Mouse (Mus musculus) heart, embryonic 15.5 days (tissue): ENCODE measurements at regions not wholly inside any gene's neighbourhood (a gene's known extent, or its start where the extent isn't known, plus 50 kb on each side); places are given as distances from the start of the nearest gene placed in this dataset.
"Not testable (repeated sequence)": the region's sequence is repeated elsewhere in the genome, so short reads cannot be mapped to it uniquely, and the experiment has no call there.

Source experiments
- ATAC-seq: fragments of 200-750 bp; cut with Nextera tagmentation; replicated peaks from 2 replicates; pipeline ENCODE4 v1.8.0; 2017; ENCODE audit warnings: low read depth, moderate TSS enrichment; ENCODE audit not compliant: insufficient number of reproducible peaks, insufficient read depth, low FRiP score
- H3K27ac ChIP-seq: fragments of 300-500 bp; sonication (generic); 2 replicates; pipeline ENCODE4 v1.5.1; 2015; ENCODE audit warnings: mild to moderate bottlenecking, inconsistent platforms
- H3K27me3 ChIP-seq: fragments of 300-500 bp; sonication (generic); 2 replicates; pipeline ENCODE4 v1.6.1; 2015; ENCODE audit warnings: inconsistent platforms
- H3K36me3 ChIP-seq: fragments of 300-500 bp; sonication (generic); 2 replicates; pipeline ENCODE4 v1.6.1; 2015; ENCODE audit warnings: mild to moderate bottlenecking, inconsistent platforms
- H3K4me1 ChIP-seq: fragments of 300-500 bp; sonication (generic); replicated peaks from 2 replicates; pipeline ENCODE4 v1.6.1; 2015; ENCODE audit warnings: inconsistent platforms
- H3K4me2 ChIP-seq: fragments of 300-500 bp; sonication (generic); 2 replicates; pipeline ENCODE4 v1.6.1; 2015; ENCODE audit warnings: inconsistent platforms, mild to moderate bottlenecking, moderate library complexity
- H3K4me3 ChIP-seq: fragments of 300-500 bp; sonication (generic); 2 replicates; pipeline ENCODE4 v1.5.1; 2015; ENCODE audit warnings: mild to moderate bottlenecking, inconsistent platforms
- H3K9ac ChIP-seq: fragments of 300-500 bp; sonication (generic); 2 replicates; pipeline ENCODE4 v1.6.1; 2015; ENCODE audit warnings: mild to moderate bottlenecking, inconsistent platforms
- H3K9me3 ChIP-seq: fragments of 300-500 bp; sonication (generic); replicated peaks from 2 replicates; pipeline ENCODE4 v1.6.1; 2016; ENCODE audit warnings: inconsistent platforms
- WGBS: fragments of 180-500 bp; shearing (Covaris S2); methylation state at CpG from one replicate; pipeline ENCODE4 v1.1.7; 2015; ENCODE audit warnings: mixed read lengths; 5-methylcytosine and 5-hydroxymethylcytosine counted together

DNA sequence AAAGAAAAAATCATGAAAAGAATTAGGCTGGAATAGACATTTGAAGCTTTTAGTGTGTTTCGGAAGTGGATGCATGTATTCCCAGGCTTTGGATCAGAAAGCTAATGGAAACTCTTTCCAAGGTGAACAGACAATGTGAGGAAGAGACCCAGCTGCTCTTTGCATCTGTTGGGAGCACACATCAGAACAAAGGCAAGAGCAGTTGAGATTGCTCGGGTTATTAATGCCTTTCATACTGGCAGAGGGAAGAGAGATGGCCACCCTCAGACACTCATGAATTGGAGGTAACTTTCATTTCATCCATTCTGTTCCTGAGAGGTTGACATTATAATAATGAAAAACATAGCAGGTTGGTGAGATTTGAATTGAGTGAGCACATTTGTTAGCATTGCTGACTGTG is 987.2 kb downstream of the Car8 start:
- Histone ChIP-seq H3K4me3 (no peak overlapping the region), H3K36me3 (no peaks in the 10 kb centered on the region), H3K9me3 (no peaks in the 10 kb centered on the region), H3K9ac (no peak overlapping the region), H3K27me3 (no peaks in the 10 kb centered on the region), H3K4me2 (no peak overlapping the region), H3K4me1 (no peaks in the 10 kb centered on the region), H3K27ac (no peak overlapping the region)
- ATAC-seq = no peak
- WGBS = 84% methylated on average over 2 of the region's 2 CpGs

DNA sequence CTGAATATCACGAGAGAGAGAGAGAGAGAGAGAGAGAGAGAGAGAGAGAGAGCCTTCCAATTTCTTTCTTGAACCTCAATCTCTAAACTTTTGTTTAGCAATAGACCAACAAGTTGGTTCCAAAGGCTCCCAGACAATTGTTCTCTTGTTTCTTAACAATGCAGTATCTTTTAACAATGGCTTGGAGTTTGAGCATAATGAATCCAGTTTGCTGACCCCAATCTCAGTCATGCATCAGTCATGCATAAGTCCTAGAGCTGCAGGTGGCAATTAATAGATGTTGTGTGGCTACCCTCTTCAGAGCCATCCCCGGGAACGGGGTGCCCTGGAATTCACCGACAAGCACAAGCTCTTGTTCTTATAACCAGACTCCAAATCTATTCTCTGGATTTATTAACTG is 991.0 kb downstream of the Car8 start:
- H3K27me3 ChIP-seq = no peaks in the 10 kb centered on the region
- no peak overlapping the region for H3K4me2 ChIP-seq
- WGBS = 74% methylated on average over 4 of the region's 4 CpGs
- ATAC-seq = no peak
- H3K9ac ChIP-seq = no peak overlapping the region
- no peaks in the 10 kb centered on the region for H3K9me3 ChIP-seq
- H3K4me1 ChIP-seq = no peaks in the 10 kb centered on the region
- H3K27ac ChIP-seq = no peak overlapping the region
- no peaks in the 10 kb centered on the region for H3K36me3 ChIP-seq
- H3K4me3 ChIP-seq = no peak overlapping the region

DNA sequence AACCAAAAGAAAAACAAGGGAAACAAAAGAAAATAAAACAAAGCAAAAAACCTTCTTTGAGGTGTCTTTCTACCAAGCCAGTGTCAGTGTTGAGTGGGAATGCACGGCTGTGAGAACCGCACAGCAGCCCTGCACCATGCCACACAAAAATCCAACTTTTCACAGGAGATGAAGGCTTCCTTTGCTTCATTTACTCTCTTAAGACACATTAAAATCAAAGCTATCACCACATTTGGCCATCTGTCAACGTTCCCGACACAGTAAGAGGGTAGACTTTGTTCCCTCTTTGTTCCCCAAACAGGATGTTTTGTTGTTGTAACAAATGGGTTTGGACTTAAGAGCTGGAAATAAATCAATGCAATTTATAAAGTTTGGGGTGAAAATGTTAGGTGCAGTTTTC is 991.6 kb downstream of the Car8 start:
- H3K4me1 ChIP-seq = no peaks in the 10 kb centered on the region
- no peaks in the 10 kb centered on the region for H3K27me3 ChIP-seq
- H3K9me3 ChIP-seq = no peaks in the 10 kb centered on the region
- no peak overlapping the region for H3K4me3 ChIP-seq
- no peaks in the 10 kb centered on the region for H3K36me3 ChIP-seq
- no peak overlapping the region for H3K27ac ChIP-seq
- no peak for ATAC-seq
- WGBS = 68% methylated on average over 4 of the region's 4 CpGs
- H3K4me2 ChIP-seq = no peak overlapping the region
- no peak overlapping the region for H3K9ac ChIP-seq

GRCm38 (mm10) chr4:7246828-7247227 is 992.0 kb downstream of the Car8 start:
- H3K9me3 ChIP-seq = no peaks in the 10 kb centered on the region
- 79% methylated on average over 4 of the region's 4 CpGs for WGBS
- no peak overlapping the region for H3K27ac ChIP-seq
- ATAC-seq = no peak
- no peak overlapping the region for H3K9ac ChIP-seq
- H3K4me1 ChIP-seq = no peaks in the 10 kb centered on the region
- no peak overlapping the region for H3K4me2 ChIP-seq
- no peak overlapping the region for H3K4me3 ChIP-seq
- no peaks in the 10 kb centered on the region for H3K27me3 ChIP-seq
- H3K36me3 ChIP-seq = no peaks in the 10 kb centered on the region

GRCm38 (mm10) chr4:7245653-7246052 is 993.2 kb downstream of the Car8 start:
- no peak overlapping the region for H3K27ac ChIP-seq
- whole genome bisulfite sequencing = 80% methylated on average over 2 of the region's 2 CpGs
- no peaks in the 10 kb centered on the region for H3K9me3 ChIP-seq
- no peak overlapping the region for H3K4me2 ChIP-seq
- no peak overlapping the region for H3K4me3 ChIP-seq
- H3K36me3 ChIP-seq = no peaks in the 10 kb centered on the region
- H3K27me3 ChIP-seq = no peaks in the 10 kb centered on the region
- no peak for ATAC-seq
- H3K4me1 ChIP-seq = no peaks in the 10 kb centered on the region
- no peak overlapping the region for H3K9ac ChIP-seq

DNA sequence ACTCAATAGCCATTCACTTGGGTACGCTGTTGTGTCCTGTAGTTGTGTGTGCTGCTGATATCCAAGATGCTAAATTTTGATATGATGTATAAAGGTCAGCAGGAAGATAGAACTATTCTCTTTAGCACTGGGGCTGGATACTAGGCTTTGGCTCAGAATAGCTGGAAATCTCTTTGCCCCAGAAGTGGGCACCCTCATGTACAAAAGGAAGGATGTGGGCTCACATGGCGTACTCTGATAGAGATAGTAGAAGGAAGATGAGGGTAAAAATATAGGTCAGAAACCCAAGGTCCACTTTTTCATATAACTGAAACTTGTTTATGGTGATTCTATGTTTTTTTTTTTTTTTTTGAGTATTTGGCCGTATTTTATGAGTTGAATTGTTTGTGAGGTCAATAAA is 1001.0 kb downstream of the Car8 start:
- WGBS = 77% methylated on average over 3 of the region's 3 CpGs
- no peak overlapping the region for H3K4me3 ChIP-seq
- H3K36me3 ChIP-seq = no peaks in the 10 kb centered on the region
- H3K27ac ChIP-seq = no peak overlapping the region
- H3K4me1 ChIP-seq = no peaks in the 10 kb centered on the region
- H3K9ac ChIP-seq = no peak overlapping the region
- no peaks in the 10 kb centered on the region for H3K9me3 ChIP-seq
- H3K4me2 ChIP-seq = no peak overlapping the region
- ATAC-seq = no peak
- H3K27me3 ChIP-seq = no peaks in the 10 kb centered on the region

DNA sequence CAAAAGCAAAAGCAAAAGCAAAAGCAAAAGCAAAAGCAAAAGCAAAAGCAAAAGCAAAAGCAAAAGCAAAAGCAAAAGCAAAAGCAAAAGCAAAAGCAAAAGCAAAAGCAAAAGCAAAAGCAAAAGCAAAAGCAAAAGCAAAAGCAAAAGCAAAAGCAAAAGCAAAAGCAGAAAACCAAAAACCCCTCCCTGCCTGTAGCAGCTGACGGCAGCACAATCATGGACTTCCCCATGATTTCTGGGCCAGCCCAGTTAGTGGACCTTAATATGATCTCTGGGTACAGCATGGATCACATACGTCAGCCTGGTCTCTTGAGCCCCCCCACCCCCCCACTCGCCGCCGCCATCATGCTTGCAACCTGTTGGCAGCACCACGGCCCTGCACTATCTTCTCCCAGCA is 1004.3 kb downstream of the Car8 start:
- not testable (repeated sequence) for ATAC-seq, H3K9me3 ChIP-seq, H3K27ac ChIP-seq, H3K4me2 ChIP-seq, H3K4me1 ChIP-seq, H3K36me3 ChIP-seq, H3K4me3 ChIP-seq, H3K27me3 ChIP-seq, H3K9ac ChIP-seq
- 91% methylated on average over 6 of the region's 6 CpGs for WGBS

GRCm38 (mm10) chr4:7228980-7229379 is 1009.9 kb downstream of the Car8 start:
- ATAC-seq = no peak
- Histone ChIP-seq H3K27me3 (no peaks in the 10 kb centered on the region), H3K9me3 (no peaks in the 10 kb centered on the region), H3K36me3 (no peaks in the 10 kb centered on the region), H3K9ac (no peak overlapping the region), H3K4me3 (no peak overlapping the region), H3K4me2 (no peak overlapping the region), H3K27ac (no peak overlapping the region), H3K4me1 (no peaks in the 10 kb centered on the region)
- WGBS = 67% methylated on average over 2 of the region's 2 CpGs

GRCm38 (mm10) chr4:7222922-7223321 is 1015.9 kb downstream of the Car8 start:
- no peak overlapping the region for H3K4me3 ChIP-seq
- 89% methylated on average over 3 of the region's 3 CpGs for WGBS
- no peak overlapping the region for H3K9ac ChIP-seq
- H3K4me2 ChIP-seq = no peak overlapping the region
- no peaks in the 10 kb centered on the region for H3K27me3 ChIP-seq
- H3K9me3 ChIP-seq = no peaks in the 10 kb centered on the region
- H3K4me1 ChIP-seq = no peaks in the 10 kb centered on the region
- H3K36me3 ChIP-seq = no peaks in the 10 kb centered on the region
- no peak for ATAC-seq
- H3K27ac ChIP-seq = no peak overlapping the region

- ATAC-seq = no peak
- H3K9me3 ChIP-seq = no peaks in the 10 kb centered on the region
- H3K4me1 ChIP-seq = no peaks in the 10 kb centered on the region
- no peak overlapping the region for H3K4me2 ChIP-seq
- no peaks in the 10 kb centered on the region for H3K27me3 ChIP-seq
- H3K4me3 ChIP-seq = no peak overlapping the region
- H3K27ac ChIP-seq = no peak overlapping the region
- H3K9ac ChIP-seq = no peak overlapping the region
- H3K36me3 ChIP-seq = no peaks in the 10 kb centered on the region
Measured at GRCm38 (mm10) chr4:7220426-7220825, 1018.4 kb downstream of the Car8 start.

DNA sequence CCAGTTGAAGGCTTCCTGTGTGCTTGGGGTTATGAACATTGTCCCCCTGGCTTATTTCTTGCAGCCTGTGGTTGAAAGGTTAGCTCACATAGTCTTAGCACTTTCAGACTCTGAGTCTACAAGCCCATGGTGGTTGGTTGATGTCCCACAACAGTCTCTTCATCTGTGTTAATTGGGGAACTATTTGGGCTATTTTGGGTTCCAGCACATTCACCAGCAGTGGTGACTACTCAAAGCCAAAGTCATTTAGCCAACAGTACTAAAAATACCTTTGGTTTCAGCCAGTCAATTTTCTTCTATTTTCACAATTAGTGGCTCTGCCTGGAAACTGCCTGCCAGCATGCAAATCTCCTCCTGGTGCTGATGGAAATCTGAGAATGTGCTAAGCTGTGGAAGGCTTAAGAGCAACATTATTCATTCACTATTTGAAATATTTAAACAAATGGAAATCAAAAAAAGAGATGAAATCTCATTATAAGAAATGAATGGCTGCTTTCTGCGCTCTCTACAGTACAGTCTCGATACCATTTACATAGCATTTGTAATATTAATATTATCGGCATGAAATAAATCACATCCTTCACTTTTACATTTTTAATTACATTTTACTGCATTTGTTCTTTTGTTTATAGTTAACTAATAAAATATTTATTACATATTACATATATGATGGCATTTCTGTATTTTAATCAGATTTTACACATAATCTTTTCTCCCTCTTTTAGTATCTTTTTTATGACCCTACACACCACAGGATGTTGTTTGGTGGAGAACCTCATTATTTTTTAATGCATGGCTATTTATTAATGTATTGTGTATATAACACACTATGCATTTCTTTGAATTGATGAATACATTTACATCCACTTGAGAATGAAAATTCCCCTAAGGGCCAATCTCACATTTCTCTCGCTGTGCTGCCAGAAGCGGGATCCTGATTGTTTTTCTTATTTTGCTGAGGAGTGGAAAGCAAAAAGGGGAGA is 1023.5 kb downstream of the Car8 start:
- Histone ChIP-seq H3K27me3 (no peaks in the 10 kb centered on the region), H3K27ac (no peak overlapping the region), H3K9ac (no peak overlapping the region), H3K36me3 (no peaks in the 10 kb centered on the region), H3K4me2 (no peak overlapping the region), H3K4me1 (no peaks in the 10 kb centered on the region), H3K9me3 (no peaks in the 10 kb centered on the region), H3K4me3 (no peak overlapping the region)
- ATAC-seq = no peak
- 86% methylated on average over 5 of the region's 5 CpGs for WGBS

DNA sequence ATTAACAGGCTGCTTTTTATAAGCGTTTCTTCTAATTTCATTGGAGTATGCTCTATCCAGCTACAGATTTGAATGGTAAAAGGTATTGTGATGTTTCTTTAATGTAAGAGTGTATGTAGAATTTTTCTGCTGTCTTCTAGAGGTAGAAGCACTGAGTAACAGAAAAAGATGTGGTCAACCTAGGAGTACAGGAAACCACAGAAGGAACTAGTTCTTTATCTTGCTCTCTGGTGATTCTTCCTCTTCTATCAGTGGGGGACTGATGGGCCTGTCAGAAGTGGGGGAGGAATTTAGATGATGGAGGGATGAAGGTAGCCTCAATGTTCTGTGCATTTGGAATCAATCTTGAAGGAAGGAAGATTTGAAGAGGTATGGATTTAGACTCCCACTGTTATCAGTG is 1031.9 kb downstream of the Car8 start:
- Histone ChIP-seq H3K27ac (no peak overlapping the region), H3K9me3 (no peaks in the 10 kb centered on the region), H3K9ac (no peak overlapping the region), H3K4me1 (no peaks in the 10 kb centered on the region), H3K27me3 (no peaks in the 10 kb centered on the region), H3K36me3 (no peaks in the 10 kb centered on the region), H3K4me2 (no peak overlapping the region), H3K4me3 (no peak overlapping the region)
- no peak for ATAC-seq
- WGBS = 83% methylated on average over 1 of the region's 1 CpGs
